Comparison of ENCODE assay signal across 24 mouse cellular contexts in the genomic region with DNA sequence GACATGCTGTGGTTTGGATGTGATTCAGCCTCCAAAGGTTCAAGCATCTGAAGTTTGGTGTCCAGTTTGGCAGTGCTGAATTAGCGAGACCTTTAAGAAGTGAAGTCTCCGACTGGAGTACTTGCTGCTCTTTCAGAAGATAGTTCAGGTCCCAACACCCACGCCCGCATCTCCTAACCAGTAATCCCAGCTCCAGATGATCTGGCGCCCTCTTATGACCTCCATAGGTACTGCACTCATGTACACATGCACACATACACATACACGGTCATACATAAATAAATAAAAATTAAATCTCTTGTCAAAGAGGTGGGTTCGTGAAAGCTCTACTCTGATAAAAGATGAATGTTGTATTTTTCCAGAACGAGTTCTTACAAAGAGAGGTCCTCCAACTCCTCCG. TPM values are rescaled to one million over a fixed set of nuclear protein-coding genes. Genes with fewer than 3 reads are reported as not detected.
DNase-seq lines count a peak whose midpoint lies in the region; ATAC-seq and TF ChIP-seq lines count a peak whose summit lies in the region.
"Had no signal": no experiment of that assay in that cellular context is flagged by ENCODE, and none has a peak within 500 bp of the region (broad histone marks: within the 10 kb centered on the region; RNA-seq: fewer than 3 reads in every experiment).

No protein-coding gene starts in this region.

- peaks cover 9% of the 10 kb centered on the region for H3K79me2 ChIP-seq in MEL (ENCODE audit: control insufficient read depth, insufficient read depth, low read length, poor library complexity)

- no peaks in the 10 kb centered on the region for H3K36me3 ChIP-seq in forebrain, postnatal 0 days (ENCODE audit: insufficient read depth)
- H3K36me3 ChIP-seq in forebrain, embryonic 11.5 days (ENCODE audit: control insufficient read depth, insufficient read depth, low read length): no peaks in the 10 kb centered on the region
- H3K36me3 ChIP-seq in liver, postnatal 0 days (replicated peaks; ENCODE audit: insufficient read depth, low read length): no peaks in the 10 kb centered on the region
- H3K36me3 ChIP-seq in MEL (ENCODE audit: control insufficient read depth in 1 of 2, insufficient read depth in 2 of 2, low read length in 2 of 2): peaks cover 0 to 5% of the 10 kb centered on the region in 2 experiments; a peak in 1 of 4 replicates
- no peaks in the 10 kb centered on the region for H3K36me3 ChIP-seq in small intestine, adult 2 months (ENCODE audit: control insufficient read depth, insufficient read depth, low read length)
- H3K36me3 ChIP-seq: embryonic facial prominence, embryonic 12.5 days; heart, embryonic 12.5 days; kidney, embryonic 15.5 days; midbrain, embryonic 10.5 days had no signal

- no peak overlapping the region for H3K4me3 ChIP-seq in forebrain, postnatal 0 days (ENCODE audit: low read depth, low read length)
- H3K4me3 ChIP-seq in forebrain, embryonic 11.5 days (ENCODE audit: low read depth, low read length): no peak overlapping the region
- no peak overlapping the region for H3K4me3 ChIP-seq in liver, postnatal 0 days (ENCODE audit: low read depth, low read length)
- H3K4me3 ChIP-seq in MEL (ENCODE audit: control insufficient read depth in 1 of 2, insufficient read depth in 1 of 2, low read depth in 2 of 2, low read length in 2 of 2): no peak overlapping the region
- no peak overlapping the region for H3K4me3 ChIP-seq in small intestine, adult 2 months (ENCODE audit: low read depth, low read length)
- H3K4me3 ChIP-seq: embryonic facial prominence, embryonic 12.5 days; heart, embryonic 12.5 days; kidney, embryonic 15.5 days; midbrain, embryonic 10.5 days had no signal

- H3K4me1 ChIP-seq in forebrain, postnatal 0 days (ENCODE audit: insufficient read depth): peaks cover 8% of the 10 kb centered on the region
- H3K4me1 ChIP-seq in forebrain, embryonic 11.5 days (replicated peaks; ENCODE audit: control insufficient read depth, insufficient read depth, low read length): peaks cover 6% of the 10 kb centered on the region; the same call in 1 of the 2 replicates
- peaks cover 6% of the 10 kb centered on the region for H3K4me1 ChIP-seq in liver, postnatal 0 days (ENCODE audit: insufficient read depth)
- H3K4me1 ChIP-seq in MEL (ENCODE audit: control insufficient read depth in 1 of 2, insufficient read depth in 2 of 2, low read length in 2 of 2): peaks cover 2 to 6% of the 10 kb centered on the region in 2 experiments; a peak in 3 of 4 replicates
- H3K4me1 ChIP-seq in small intestine, adult 2 months (ENCODE audit: control insufficient read depth, insufficient read depth, insufficient read length, low read length): peaks cover 1% of the 10 kb centered on the region; the same call in 1 of the 2 replicates

- TF ChIP-seq RAD21 in MEL (IDR thresholded peaks at IDR 0.05; ENCODE audit: low read depth, low read length): no peak

- no peak for TF ChIP-seq POLR2A in MEL (IDR thresholded peaks at IDR 0.05; ENCODE audit: control insufficient read depth in 1 of 2, insufficient read depth in 1 of 2, low read depth in 1 of 2, low read length in 2 of 2, poor library complexity in 1 of 2)
- TF ChIP-seq POLR2A in small intestine, adult 2 months (IDR thresholded peaks at IDR 0.05; ENCODE audit: low read depth, low read length): no peak

- WGBS in forebrain, postnatal 0 days: 86% methylated on average over 9 of the region's 9 CpGs
- WGBS in forebrain, embryonic 11.5 days: 86% methylated on average over 9 of the region's 9 CpGs
- 80% methylated on average over 9 of the region's 9 CpGs for WGBS in liver, postnatal 0 days (ENCODE audit: insufficient replicate concordance)
- 87% methylated on average over 9 of the region's 9 CpGs for WGBS in small intestine, adult 2 months

- no peaks in the 10 kb centered on the region for H3K9me3 ChIP-seq in forebrain, postnatal 0 days (ENCODE audit: low read length)
- no peaks in the 10 kb centered on the region for H3K9me3 ChIP-seq in forebrain, embryonic 11.5 days (ENCODE audit: control insufficient read depth, low read length)
- H3K9me3 ChIP-seq in liver, postnatal 0 days (ENCODE audit: low read length): no peaks in the 10 kb centered on the region; the same call in 1 of the 2 replicates
- H3K9me3 ChIP-seq in MEL (replicated peaks; ENCODE audit: insufficient read depth, low read length): no peaks in the 10 kb centered on the region
- H3K9me3 ChIP-seq: embryonic facial prominence, embryonic 12.5 days; kidney, embryonic 15.5 days; midbrain, embryonic 10.5 days had no signal

- no peaks in the 10 kb centered on the region for H3K27me3 ChIP-seq in forebrain, postnatal 0 days (ENCODE audit: insufficient read depth, low read length)
- H3K27me3 ChIP-seq in forebrain, embryonic 11.5 days (ENCODE audit: control insufficient read depth, insufficient read depth, low read length): no peaks in the 10 kb centered on the region
- 0 out of 2 replicates have a peak, but pooled peaks cover 6% of the 10 kb centered on the region for H3K27me3 ChIP-seq in liver, postnatal 0 days (ENCODE audit: insufficient read depth, low read length)
- H3K27me3 ChIP-seq in MEL (ENCODE audit: control insufficient read depth in 1 of 2, insufficient read depth in 2 of 2, low read length in 2 of 2): no peaks in the 10 kb centered on the region
- H3K27me3 ChIP-seq in small intestine, adult 2 months (ENCODE audit: control insufficient read depth, insufficient read depth, low read length): no peaks in the 10 kb centered on the region
- H3K27me3 ChIP-seq: embryonic facial prominence, embryonic 12.5 days had no signal

- H3K27ac ChIP-seq in forebrain, postnatal 0 days (ENCODE audit: low read depth, low read length): no peak overlapping the region
- no peak overlapping the region for H3K27ac ChIP-seq in forebrain, embryonic 11.5 days (ENCODE audit: low read depth, low read length)
- H3K27ac ChIP-seq in liver, postnatal 0 days (ENCODE audit: low read depth): no peak overlapping the region
- H3K27ac ChIP-seq in MEL (ENCODE audit: control insufficient read depth, low read depth, low read length): no peak overlapping the region
- H3K27ac ChIP-seq in small intestine, adult 2 months (ENCODE audit: insufficient read depth, low read depth, low read length): no peak overlapping the region
- H3K27ac ChIP-seq: embryonic facial prominence, embryonic 12.5 days; kidney, embryonic 15.5 days; midbrain, embryonic 10.5 days had no signal

- no peak for TF ChIP-seq EP300 in liver, postnatal 0 days (IDR thresholded peaks at IDR 0.05; ENCODE audit: low read depth)
- no peak for TF ChIP-seq EP300 in MEL (IDR thresholded peaks at IDR 0.05; ENCODE audit: low read depth in 1 of 2, low read length in 2 of 2)

- ATAC-seq in forebrain, postnatal 0 days: no peak
- no peak for ATAC-seq in forebrain, embryonic 11.5 days (replicated peaks; ENCODE audit: low FRiP score)
- no peak for ATAC-seq in liver, postnatal 0 days
- no peak for ATAC-seq in frontal cortex, adult (ENCODE audit: low TSS enrichment)
- ATAC-seq: activated CD4-positive, CD25-positive, alpha-beta regulatory T cell, adult 4 months had no signal

- peak; percentile 31 for TF ChIP-seq CTCF in forebrain, postnatal 0 days (IDR thresholded peaks at IDR 0.05; ENCODE audit: low read depth)
- TF ChIP-seq CTCF in liver, postnatal 0 days (IDR thresholded peaks at IDR 0.05; ENCODE audit: low read depth): peak; percentile 38
- TF ChIP-seq CTCF in MEL (IDR thresholded peaks at IDR 0.05 in 2 of 3, conservative IDR thresholded peaks at IDR 0.05 in 1 of 3; ENCODE audit: control insufficient read depth in 1 of 3, insufficient read depth in 1 of 3, low read depth in 2 of 3, low read length in 3 of 3, poor library complexity in 1 of 3, severe bottlenecking in 1 of 3): peak in 2 of 3 experiments; percentile 7 to 32; a peak in 2 of 6 replicates
- TF ChIP-seq CTCF in small intestine, adult 2 months (IDR thresholded peaks at IDR 0.05; ENCODE audit: extremely low read depth, insufficient read length, insufficient replicate concordance, low read depth, low read length): peak; percentile 35; the same call in 1 of the 2 replicates

- no peak for DNase-seq in forebrain, postnatal 0 days
- DNase-seq in forebrain, embryonic 11.5 days (ENCODE audit: low spot score): no peak
- DNase-seq in liver, postnatal 0 days: no peak
- DNase-seq in liver (no peak), MEL (ENCODE audit: low read depth, low spot score) (peak; percentile 30)
- no peak for DNase-seq in adrenal gland, postnatal 14 days
- DNase-seq: cerebellum, adult 11 months; cerebellum, postnatal 36 days; gastrocnemius, postnatal 25 days; heart, postnatal 36 days; layer of hippocampus, adult 9-11 months; right cerebral cortex, postnatal 14 days; thymus, adult 2 months had no signal

- H3K4me2 ChIP-seq in forebrain, postnatal 0 days (ENCODE audit: low read depth): no peak overlapping the region
- no peak overlapping the region for H3K4me2 ChIP-seq in forebrain, embryonic 11.5 days (ENCODE audit: low read depth, low read length, severe bottlenecking)
- H3K4me2 ChIP-seq in liver, postnatal 0 days (ENCODE audit: low read depth, low read length): no peak overlapping the region
- H3K4me2 ChIP-seq: embryonic facial prominence, embryonic 12.5 days; heart, embryonic 12.5 days; kidney, embryonic 15.5 days; liver, embryonic 11.5 days had no signal

- no peak overlapping the region for H3K9ac ChIP-seq in forebrain, postnatal 0 days
- no peak overlapping the region for H3K9ac ChIP-seq in forebrain, embryonic 11.5 days (ENCODE audit: low read length)
- H3K9ac ChIP-seq in liver, postnatal 0 days (replicated peaks): no peak overlapping the region
- no peak overlapping the region for H3K9ac ChIP-seq in MEL (ENCODE audit: control insufficient read depth, low read depth, low read length, poor library complexity, severe bottlenecking)
- H3K9ac ChIP-seq: embryonic facial prominence, embryonic 12.5 days; heart, embryonic 12.5 days; kidney, embryonic 15.5 days had no signal

RNA-seq across cellular contexts. Expression of a gene that starts 3.5 kb away (rescaled TPM):
- 10.5 and 13.1 TPM in 2 replicates for total RNA-seq in forebrain, postnatal 0 days (2014; rRNA removed)
- polyA plus RNA-seq in forebrain, postnatal 0 days (2015; fragmentation: Nextera tagmentation; extraction: Ambion mirVana): 2.6 and 2.8 TPM in 2 replicates
- 2.8 and 3.5 TPM in 2 replicates for polyA plus RNA-seq in forebrain, embryonic 11.5 days (2014; fragmentation: Nextera tagmentation; extraction: Ambion mirVana)
- polyA plus RNA-seq in liver, postnatal 0 days (2015; fragmentation: Nextera tagmentation; extraction: Ambion mirVana): 1.2 and 1.5 TPM in 2 replicates
- 11.3 and 11.7 TPM in 2 replicates for total RNA-seq in MEL (2012; rRNA removed)
- 10 to 100 TPM in 1 of 2 experiments, not detected in 1; 15.0 TPM for polyA plus RNA-seq in MEL (2012; ENCODE audit: insufficient read depth in 1 of 2, insufficient read length in 2 of 2, low read depth in 1 of 2, low replicate concordance in 2 of 2, missing spikeins in 1 of 2)
- polyA plus RNA-seq in small intestine, adult 2 months (2012; rRNA removed): 7.4 and 10.3 TPM in 2 replicates
- total RNA-seq in adrenal gland, postnatal 14 days (2021): 11.0 and 12.1 TPM in 2 replicates

RNA-seq across cellular contexts. Expression of a gene that starts 39.5 kb away (rescaled TPM):
- not detected in 2 replicates for total RNA-seq in forebrain, postnatal 0 days (2014; rRNA removed)
- polyA plus RNA-seq in forebrain, postnatal 0 days (2015; fragmentation: Nextera tagmentation; extraction: Ambion mirVana): not detected in 2 replicates
- not detected in 2 replicates for polyA plus RNA-seq in forebrain, embryonic 11.5 days (2014; fragmentation: Nextera tagmentation; extraction: Ambion mirVana)
- polyA plus RNA-seq in liver, postnatal 0 days (2015; fragmentation: Nextera tagmentation; extraction: Ambion mirVana): not detected in 2 replicates
- total RNA-seq in MEL (2012; rRNA removed): not detected in 2 replicates
- polyA plus RNA-seq in MEL (2012; ENCODE audit: insufficient read depth in 1 of 2, insufficient read length in 2 of 2, low read depth in 1 of 2, low replicate concordance in 2 of 2, missing spikeins in 1 of 2): not detected
- polyA plus RNA-seq in small intestine, adult 2 months (2012; rRNA removed): 0.16 and 0.67 TPM in 2 replicates
- 1.2 and 1.4 TPM in 2 replicates for total RNA-seq in adrenal gland, postnatal 14 days (2021)
- total RNA-seq: left cerebral cortex, postnatal 36 days had no signal
- polyA plus RNA-seq: activated CD4-positive, CD25-positive, alpha-beta regulatory T cell, adult 4 months; embryonic facial prominence, embryonic 12.5 days; frontal cortex, adult 2 months; heart, embryonic 12.5 days; liver, embryonic 11.5 days; midbrain, embryonic 10.5 days had no signal

RNA-seq across cellular contexts. Expression of a gene that starts 43.5 kb away (rescaled TPM):
- total RNA-seq in forebrain, postnatal 0 days (2014; rRNA removed): not detected in 2 replicates
- polyA plus RNA-seq in forebrain, postnatal 0 days (2015; fragmentation: Nextera tagmentation; extraction: Ambion mirVana): not detected in 2 replicates
- not detected in 2 replicates for polyA plus RNA-seq in forebrain, embryonic 11.5 days (2014; fragmentation: Nextera tagmentation; extraction: Ambion mirVana)
- not detected in 2 replicates for polyA plus RNA-seq in liver, postnatal 0 days (2015; fragmentation: Nextera tagmentation; extraction: Ambion mirVana)
- not detected in 2 replicates for total RNA-seq in MEL (2012; rRNA removed)
- not detected for polyA plus RNA-seq in MEL (2012; ENCODE audit: insufficient read depth in 1 of 2, insufficient read length in 2 of 2, low read depth in 1 of 2, low replicate concordance in 2 of 2, missing spikeins in 1 of 2)
- not detected in 2 replicates for polyA plus RNA-seq in small intestine, adult 2 months (2012; rRNA removed)
- not detected in 2 replicates for total RNA-seq in adrenal gland, postnatal 14 days (2021)
- total RNA-seq: adrenal gland, postnatal 4 days; gastrocnemius, postnatal 25 days; heart, postnatal 36 days; left cerebral cortex, postnatal 36 days had no signal
- polyA plus RNA-seq: activated CD4-positive, CD25-positive, alpha-beta regulatory T cell, adult 4 months; embryonic facial prominence, embryonic 12.5 days; frontal cortex, adult 2 months; heart, embryonic 12.5 days; kidney, embryonic 15.5 days; liver, embryonic 11.5 days; midbrain, embryonic 10.5 days; thymus, adult 2 months had no signal

RNA-seq across cellular contexts. Expression of a gene that starts 49.6 kb away (rescaled TPM):
- total RNA-seq in forebrain, postnatal 0 days (2014; rRNA removed): not detected in 2 replicates
- polyA plus RNA-seq in forebrain, postnatal 0 days (2015; fragmentation: Nextera tagmentation; extraction: Ambion mirVana): not detected in 2 replicates
- polyA plus RNA-seq in forebrain, embryonic 11.5 days (2014; fragmentation: Nextera tagmentation; extraction: Ambion mirVana): not detected in 2 replicates
- polyA plus RNA-seq in liver, postnatal 0 days (2015; fragmentation: Nextera tagmentation; extraction: Ambion mirVana): 0.17 and 0.36 TPM in 2 replicates
- 0.19 TPM in 1 of 2 replicates, not detected in the other for total RNA-seq in MEL (2012; rRNA removed)
- polyA plus RNA-seq in MEL (2012; ENCODE audit: insufficient read depth in 1 of 2, insufficient read length in 2 of 2, low read depth in 1 of 2, low replicate concordance in 2 of 2, missing spikeins in 1 of 2): under 1 TPM in 1 of 2 experiments, not detected in 1; 0.61 TPM
- 309 and 461 TPM in 2 replicates for polyA plus RNA-seq in small intestine, adult 2 months (2012; rRNA removed)
- total RNA-seq in adrenal gland, postnatal 14 days (2021): not detected in 2 replicates
- total RNA-seq: gastrocnemius, postnatal 25 days; heart, postnatal 36 days; left cerebral cortex, postnatal 36 days had no signal
- polyA plus RNA-seq: activated CD4-positive, CD25-positive, alpha-beta regulatory T cell, adult 4 months; embryonic facial prominence, embryonic 12.5 days; frontal cortex, adult 2 months; heart, embryonic 12.5 days; liver, embryonic 11.5 days; midbrain, embryonic 10.5 days had no signal

RNA-seq across cellular contexts. Expression of a gene that starts 54.0 kb away (rescaled TPM):
- total RNA-seq in forebrain, postnatal 0 days (2014; rRNA removed): 0.15 and 2.9 TPM in 2 replicates
- polyA plus RNA-seq in forebrain, postnatal 0 days (2015; fragmentation: Nextera tagmentation; extraction: Ambion mirVana): 1.1 and 1.5 TPM in 2 replicates
- 0.31 and 0.33 TPM in 2 replicates for polyA plus RNA-seq in forebrain, embryonic 11.5 days (2014; fragmentation: Nextera tagmentation; extraction: Ambion mirVana)
- polyA plus RNA-seq in liver, postnatal 0 days (2015; fragmentation: Nextera tagmentation; extraction: Ambion mirVana): not detected in 2 replicates
- total RNA-seq in MEL (2012; rRNA removed): not detected in 2 replicates
- not detected for polyA plus RNA-seq in MEL (2012; ENCODE audit: insufficient read depth in 1 of 2, insufficient read length in 2 of 2, low read depth in 1 of 2, low replicate concordance in 2 of 2, missing spikeins in 1 of 2)
- 6.0 and 11.6 TPM in 2 replicates for polyA plus RNA-seq in small intestine, adult 2 months (2012; rRNA removed)
- total RNA-seq in adrenal gland, postnatal 14 days (2021): 9.2 and 13.2 TPM in 2 replicates
- polyA plus RNA-seq: activated CD4-positive, CD25-positive, alpha-beta regulatory T cell, adult 4 months had no signal
